Mouse (Mus musculus): Measurements from ENCODE around the gene Tubb3. TPM values are rescaled to one million over a fixed set of nuclear protein-coding genes. Genes with fewer than 3 reads are reported as not detected.

The Tubb3 gene
- polyA plus RNA-seq, 1 experiment, result 684 TPM

DNA sequence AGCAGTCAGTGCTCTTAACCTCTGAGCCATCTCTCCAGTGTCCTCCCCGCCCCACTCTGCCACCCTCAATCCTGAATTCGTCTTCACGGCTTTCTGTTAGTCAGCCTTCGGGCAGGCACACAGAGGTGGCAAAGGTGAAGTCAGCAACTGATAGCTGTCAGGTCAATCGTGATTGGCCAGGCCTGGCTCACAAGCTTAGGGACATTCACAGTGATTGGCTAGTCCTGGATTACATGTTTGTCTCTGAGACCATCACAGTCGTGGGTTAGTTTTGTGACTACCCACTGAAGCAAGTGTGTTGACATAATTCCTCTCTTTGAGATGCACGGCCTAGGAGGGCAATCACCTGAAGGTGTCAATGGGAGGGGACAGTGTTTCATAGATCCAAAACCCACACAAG, 42.1 kb downstream of the Tubb3 start:
- no peaks in the 10 kb centered on the region for H3K4me1 ChIP-seq (ENCODE audit: control insufficient read depth, insufficient read depth, low read length)

DNA sequence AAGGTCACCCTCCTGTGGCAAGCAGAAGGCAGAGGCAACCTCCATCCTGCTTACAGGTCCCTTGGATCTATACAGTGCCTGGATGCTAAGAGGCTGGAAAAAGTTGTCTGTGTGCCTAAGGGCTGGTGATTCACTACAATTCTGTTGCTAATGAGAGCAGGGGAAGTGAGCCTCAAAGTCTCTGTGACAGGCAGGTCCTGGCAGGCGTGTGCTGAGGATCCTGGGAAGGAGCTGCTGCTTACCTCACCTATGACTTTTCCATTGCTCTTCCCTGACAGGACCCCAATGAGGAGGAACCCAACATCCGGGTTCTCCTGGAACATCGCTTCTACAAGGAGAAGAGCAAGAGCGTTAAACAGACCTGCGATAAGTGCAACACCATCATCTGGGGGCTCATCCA, 42.7 kb downstream of the Tubb3 start:
- TF ChIP-seq CTCF (IDR thresholded peaks at IDR 0.05; ENCODE audit: borderline replicate concordance, insufficient read depth, low read depth, low read length), result no peak
- TF ChIP-seq POLR2A (IDR thresholded peaks at IDR 0.05; ENCODE audit: borderline replicate concordance, insufficient read depth, low read length), result no peak
- H3K27me3 ChIP-seq (ENCODE audit: control insufficient read depth, insufficient read depth, low read length), result no peaks in the 10 kb centered on the region
- H3K27ac ChIP-seq (ENCODE audit: insufficient read depth, low read length), result no peak overlapping the region
- H3K4me3 ChIP-seq (replicated peaks; ENCODE audit: insufficient read depth, low read depth, low read length), result no peak overlapping the region
- WGBS, result 86% methylated on average over 5 of the region's 5 CpGs
- H3K4me1 ChIP-seq (ENCODE audit: control insufficient read depth, insufficient read depth, low read length), result no peaks in the 10 kb centered on the region
- no peak for DNase-seq

More for the DNA sequence above, 42.1 kb downstream of the Tubb3 start:
- no peaks in the 10 kb centered on the region for H3K27me3 ChIP-seq (ENCODE audit: control insufficient read depth, insufficient read depth, low read length)
- no peak overlapping the region for H3K27ac ChIP-seq (ENCODE audit: insufficient read depth, low read length)
- TF ChIP-seq POLR2A (IDR thresholded peaks at IDR 0.05; ENCODE audit: borderline replicate concordance, insufficient read depth, low read length) (no peak), CTCF (IDR thresholded peaks at IDR 0.05; ENCODE audit: borderline replicate concordance, insufficient read depth, low read depth, low read length) (no peak)
- H3K4me3 ChIP-seq (replicated peaks; ENCODE audit: insufficient read depth, low read depth, low read length), result no peak overlapping the region
- no peak for DNase-seq
- 84% methylated on average over 7 of the region's 7 CpGs for WGBS

GRCm38 (mm10) chr8:123454559-123454958, 43.3 kb downstream of the Tubb3 start:
- Histone ChIP-seq H3K27me3 (ENCODE audit: control insufficient read depth, insufficient read depth, low read length) (no peaks in the 10 kb centered on the region), H3K27ac (ENCODE audit: insufficient read depth, low read length) (no peak overlapping the region), H3K4me1 (ENCODE audit: control insufficient read depth, insufficient read depth, low read length) (no peaks in the 10 kb centered on the region), H3K4me3 (replicated peaks; ENCODE audit: insufficient read depth, low read depth, low read length) (no peak overlapping the region)
- WGBS, result 95% methylated on average over 6 of the region's 6 CpGs
- no peak for DNase-seq
- TF ChIP-seq CTCF (IDR thresholded peaks at IDR 0.05; ENCODE audit: borderline replicate concordance, insufficient read depth, low read depth, low read length) (no peak), POLR2A (IDR thresholded peaks at IDR 0.05; ENCODE audit: borderline replicate concordance, insufficient read depth, low read length) (no peak)

- H3K27ac ChIP-seq (ENCODE audit: insufficient read depth, low read length), result no peak overlapping the region
- no peak for TF ChIP-seq POLR2A (IDR thresholded peaks at IDR 0.05; ENCODE audit: borderline replicate concordance, insufficient read depth, low read length)
- no peak for TF ChIP-seq CTCF (IDR thresholded peaks at IDR 0.05; ENCODE audit: borderline replicate concordance, insufficient read depth, low read depth, low read length)
- no peaks in the 10 kb centered on the region for H3K4me1 ChIP-seq (ENCODE audit: control insufficient read depth, insufficient read depth, low read length)
- no peaks in the 10 kb centered on the region for H3K27me3 ChIP-seq (ENCODE audit: control insufficient read depth, insufficient read depth, low read length)
- no peak for DNase-seq
- no peak overlapping the region for H3K4me3 ChIP-seq (replicated peaks; ENCODE audit: insufficient read depth, low read depth, low read length)
- WGBS, result 91% methylated on average over 4 of the region's 4 CpGs
Measured at GRCm38 (mm10) chr8:123463651-123464050, 52.4 kb downstream of the Tubb3 start.

DNA sequence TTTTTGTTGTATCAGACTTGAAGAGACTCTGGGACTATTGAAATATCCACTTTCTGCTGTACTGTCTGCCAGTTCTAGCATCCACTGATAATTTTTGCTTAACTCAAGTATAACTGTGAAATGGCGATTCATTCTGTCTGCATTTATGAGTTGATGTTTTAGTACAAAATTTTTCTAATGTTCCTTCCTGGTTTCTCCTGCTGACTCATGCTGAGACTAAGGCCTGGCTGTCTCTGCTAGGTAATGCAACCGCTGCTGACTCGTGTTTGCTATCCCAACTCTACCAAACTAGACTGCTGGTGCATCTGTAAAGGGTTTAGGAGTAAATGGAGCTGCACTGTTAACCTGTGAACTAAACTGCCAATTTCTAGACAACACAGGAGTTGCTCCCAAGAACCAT, 56.3 kb downstream of the Tubb3 start:
- WGBS, result 81% methylated on average over 3 of the region's 3 CpGs
- TF ChIP-seq POLR2A (IDR thresholded peaks at IDR 0.05; ENCODE audit: borderline replicate concordance, insufficient read depth, low read length) (no peak), CTCF (IDR thresholded peaks at IDR 0.05; ENCODE audit: borderline replicate concordance, insufficient read depth, low read depth, low read length) (no peak)
- Histone ChIP-seq H3K27me3 (ENCODE audit: control insufficient read depth, insufficient read depth, low read length) (no peaks in the 10 kb centered on the region), H3K4me3 (replicated peaks; ENCODE audit: insufficient read depth, low read depth, low read length) (no peak overlapping the region), H3K27ac (ENCODE audit: insufficient read depth, low read length) (no peak overlapping the region), H3K4me1 (ENCODE audit: control insufficient read depth, insufficient read depth, low read length) (no peaks in the 10 kb centered on the region)
- DNase-seq, result no peak

Other genes starting within 250 kb of the Tubb3 start
- 0.16 and 0.59 TPM in 2 replicates for gene Dpep1, start 225.2 kb upstream of the Tubb3 start, polyA plus RNA-seq (2012; rRNA removed)
- gene Chmp1a, start 198.7 kb upstream of the Tubb3 start, polyA plus RNA-seq (2012; rRNA removed), result 95.0 and 98.2 TPM in 2 replicates
- 6.4 TPM in 2 replicates for gene Spata33, start 198.6 kb upstream of the Tubb3 start, polyA plus RNA-seq (2012; rRNA removed)
- gene Cdk10, start 186.6 kb upstream of the Tubb3 start, polyA plus RNA-seq (2012; rRNA removed), result 92.1 and 97.0 TPM in 2 replicates
- gene Spata2l, start 175.2 kb upstream of the Tubb3 start, polyA plus RNA-seq (2012; rRNA removed), result 18.5 and 22.1 TPM in 2 replicates
- gene Zfp276, start 157.2 kb upstream of the Tubb3 start, polyA plus RNA-seq (2012; rRNA removed), result 33.5 and 36.8 TPM in 2 replicates
- 83.7 and 86.7 TPM in 2 replicates for gene Vps9d1, start 157.1 kb upstream of the Tubb3 start, polyA plus RNA-seq (2012; rRNA removed)
- 3.9 and 4.5 TPM in 2 replicates for gene Fanca, start 92.8 kb upstream of the Tubb3 start, polyA plus RNA-seq (2012; rRNA removed)
- gene Spire2, start 78.7 kb upstream of the Tubb3 start, polyA plus RNA-seq (2012; rRNA removed), result 33.0 and 36.4 TPM in 2 replicates
- 691 and 692 TPM in 2 replicates for gene Tcf25, start 37.7 kb upstream of the Tubb3 start, polyA plus RNA-seq (2012; rRNA removed)
- 0.05 and 0.06 TPM in 2 replicates for gene Mc1r, start 4.3 kb upstream of the Tubb3 start, polyA plus RNA-seq (2012; rRNA removed)
- 73.1 and 73.4 TPM in 2 replicates for gene Def8, start 12.1 kb downstream of the Tubb3 start, polyA plus RNA-seq (2012; rRNA removed)
- 28.2 and 32.5 TPM in 2 replicates for gene Afg3l1, start 66.5 kb downstream of the Tubb3 start, polyA plus RNA-seq (2012; rRNA removed)
- gene Dbndd1, start 104.0 kb downstream of the Tubb3 start, polyA plus RNA-seq (2012; rRNA removed), result 39.5 and 39.7 TPM in 2 replicates
- gene Gas8, start 107.4 kb downstream of the Tubb3 start, polyA plus RNA-seq (2012; rRNA removed), result 40.7 and 42.9 TPM in 2 replicates
- 33.4 and 34.9 TPM in 2 replicates for gene Rhou, start 242.5 kb downstream of the Tubb3 start, polyA plus RNA-seq (2012; rRNA removed)